Mouse (Mus musculus): ENCODE results near the gene Vat1. TPM values are rescaled to one million over a fixed set of nuclear protein-coding genes. Genes with fewer than 3 reads are reported as not detected.
A peak's percentile ranks its signal among the peaks of the same experiment; 100 is the strongest.

Vat1 gene
- not detected in 2 replicates for polyA plus RNA-seq (2012; ENCODE audit: insufficient read depth, insufficient read length, low replicate concordance, missing spikeins)

GRCm38 (mm10) chr11:101465869-101466551 lies at the start of gene Vat1:
Gene Vat1 (minus strand): TSS chr11:101466230.
- peak within 1 kb of the TSS; percentile 99 for H3K4me3 ChIP-seq (ENCODE audit: insufficient read depth, low read depth, low read length)
- peak within 1 kb of the TSS; percentile 65 for H3K27ac ChIP-seq (ENCODE audit: insufficient read depth, low read depth, low read length)
- peaks cover 32% of the 10 kb centered on the region for H3K4me1 ChIP-seq (ENCODE audit: control insufficient read depth, insufficient read depth, low read length)
- TF ChIP-seq CTCF (IDR thresholded peaks at IDR 0.05; ENCODE audit: insufficient read depth, low read depth, low read length), result no peak
- TF ChIP-seq POLR2A (IDR thresholded peaks at IDR 0.05; ENCODE audit: insufficient read depth, low read depth, low read length), result peak; percentile 28; the same call in 1 of the 2 replicates
- under 1% methylated on average over 60 of the region's 60 CpGs for WGBS

GRCm38 (mm10) chr11:101507090-101507489 lies 41.1 kb upstream of the Vat1 start:
- WGBS, result 94% methylated on average over 7 of the region's 7 CpGs
- H3K27ac ChIP-seq (ENCODE audit: insufficient read depth, low read depth, low read length), result no peak overlapping the region
- TF ChIP-seq CTCF (IDR thresholded peaks at IDR 0.05; ENCODE audit: insufficient read depth, low read depth, low read length) (no peak), POLR2A (IDR thresholded peaks at IDR 0.05; ENCODE audit: insufficient read depth, low read depth, low read length) (no peak)
- H3K4me1 ChIP-seq (ENCODE audit: control insufficient read depth, insufficient read depth, low read length), result no peaks in the 10 kb centered on the region; the same call in 1 of the 2 replicates
- H3K4me3 ChIP-seq (ENCODE audit: insufficient read depth, low read depth, low read length), result no peak overlapping the region

GRCm38 (mm10) chr11:101506269-101506780 lies 40.3 kb upstream of the Vat1 start:
- WGBS, result 31% methylated on average over 5 of the region's 5 CpGs
- Histone ChIP-seq H3K4me1 (ENCODE audit: control insufficient read depth, insufficient read depth, low read length) (no peaks in the 10 kb centered on the region; the same call in 1 of the 2 replicates), H3K27ac (ENCODE audit: insufficient read depth, low read depth, low read length) (no peak overlapping the region), H3K4me3 (ENCODE audit: insufficient read depth, low read depth, low read length) (no peak overlapping the region)
- TF ChIP-seq CTCF (IDR thresholded peaks at IDR 0.05; ENCODE audit: insufficient read depth, low read depth, low read length) (no peak), POLR2A (IDR thresholded peaks at IDR 0.05; ENCODE audit: insufficient read depth, low read depth, low read length) (no peak)

GRCm38 (mm10) chr11:101486126-101486525 lies 20.1 kb upstream of the Vat1 start:
- H3K4me3 ChIP-seq (ENCODE audit: insufficient read depth, low read depth, low read length), result no peak overlapping the region
- H3K4me1 ChIP-seq (ENCODE audit: control insufficient read depth, insufficient read depth, low read length), result no peaks in the 10 kb centered on the region
- no peak overlapping the region for H3K27ac ChIP-seq (ENCODE audit: insufficient read depth, low read depth, low read length)
- TF ChIP-seq POLR2A (IDR thresholded peaks at IDR 0.05; ENCODE audit: insufficient read depth, low read depth, low read length), result no peak
- no peak for TF ChIP-seq CTCF (IDR thresholded peaks at IDR 0.05; ENCODE audit: insufficient read depth, low read depth, low read length)
- WGBS, result 92% methylated on average over 6 of the region's 6 CpGs

- no peak overlapping the region for H3K4me3 ChIP-seq (ENCODE audit: insufficient read depth, low read depth, low read length)
- 55% methylated on average over 6 of the region's 6 CpGs for WGBS
- TF ChIP-seq CTCF (IDR thresholded peaks at IDR 0.05; ENCODE audit: insufficient read depth, low read depth, low read length) (no peak), POLR2A (IDR thresholded peaks at IDR 0.05; ENCODE audit: insufficient read depth, low read depth, low read length) (no peak)
- H3K4me1 ChIP-seq (ENCODE audit: control insufficient read depth, insufficient read depth, low read length), result no peaks in the 10 kb centered on the region
- H3K27ac ChIP-seq (ENCODE audit: insufficient read depth, low read depth, low read length), result no peak overlapping the region
Measured at GRCm38 (mm10) chr11:101485509-101486028, 19.5 kb upstream of the Vat1 start.

- TF ChIP-seq POLR2A (IDR thresholded peaks at IDR 0.05; ENCODE audit: insufficient read depth, low read depth, low read length) (no peak), CTCF (IDR thresholded peaks at IDR 0.05; ENCODE audit: insufficient read depth, low read depth, low read length) (no peak)
Measured at GRCm38 (mm10) chr11:101484814-101485213, 18.8 kb upstream of the Vat1 start.

GRCm38 (mm10) chr11:101484245-101484644 lies 18.2 kb upstream of the Vat1 start:
- no peak for TF ChIP-seq CTCF (IDR thresholded peaks at IDR 0.05; ENCODE audit: insufficient read depth, low read depth, low read length)
- no peak for TF ChIP-seq POLR2A (IDR thresholded peaks at IDR 0.05; ENCODE audit: insufficient read depth, low read depth, low read length)
- 0 out of 2 replicates have a peak, but pooled peaks cover 1% of the 10 kb centered on the region for H3K4me1 ChIP-seq (ENCODE audit: control insufficient read depth, insufficient read depth, low read length)
- no peak overlapping the region for H3K27ac ChIP-seq (ENCODE audit: insufficient read depth, low read depth, low read length)
- 93% methylated on average over 6 of the region's 6 CpGs for WGBS
- no peak overlapping the region for H3K4me3 ChIP-seq (ENCODE audit: insufficient read depth, low read depth, low read length)

More at GRCm38 (mm10) chr11:101484814-101485213, 18.8 kb upstream of the Vat1 start:
- Histone ChIP-seq H3K4me1 (ENCODE audit: control insufficient read depth, insufficient read depth, low read length) (no peaks in the 10 kb centered on the region), H3K4me3 (ENCODE audit: insufficient read depth, low read depth, low read length) (no peak overlapping the region), H3K27ac (ENCODE audit: insufficient read depth, low read depth, low read length) (no peak overlapping the region)
- 93% methylated on average over 7 of the region's 7 CpGs for WGBS

GRCm38 (mm10) chr11:101483804-101484203 lies 17.8 kb upstream of the Vat1 start:
- TF ChIP-seq CTCF (IDR thresholded peaks at IDR 0.05; ENCODE audit: insufficient read depth, low read depth, low read length) (no peak), POLR2A (IDR thresholded peaks at IDR 0.05; ENCODE audit: insufficient read depth, low read depth, low read length) (no peak)
- no peak overlapping the region for H3K4me3 ChIP-seq (ENCODE audit: insufficient read depth, low read depth, low read length)
- no peak overlapping the region for H3K27ac ChIP-seq (ENCODE audit: insufficient read depth, low read depth, low read length)
- 56% methylated on average over 3 of the region's 3 CpGs for WGBS
- peaks cover 5% of the 10 kb centered on the region; the same call in 1 of the 2 replicates for H3K4me1 ChIP-seq (ENCODE audit: control insufficient read depth, insufficient read depth, low read length)

- H3K4me3 ChIP-seq (ENCODE audit: insufficient read depth, low read depth, low read length), result no peak overlapping the region
- H3K27ac ChIP-seq (ENCODE audit: insufficient read depth, low read depth, low read length), result no peak overlapping the region
- TF ChIP-seq CTCF (IDR thresholded peaks at IDR 0.05; ENCODE audit: insufficient read depth, low read depth, low read length), result no peak
- TF ChIP-seq POLR2A (IDR thresholded peaks at IDR 0.05; ENCODE audit: insufficient read depth, low read depth, low read length), result no peak
- H3K4me1 ChIP-seq (ENCODE audit: control insufficient read depth, insufficient read depth, low read length), result peaks cover 8% of the 10 kb centered on the region
- 79% methylated on average over 6 of the region's 6 CpGs for WGBS
Measured at GRCm38 (mm10) chr11:101480912-101481311, 14.9 kb upstream of the Vat1 start.

Data from olfactory bulb, adult 2 months (tissue).